Mouse (Mus musculus): ENCODE measurements at regions not wholly inside any gene's neighbourhood (a gene's known extent, or its start where the extent isn't known, plus 50 kb on each side); places are given as distances from the start of the nearest gene placed in this dataset.

DNA sequence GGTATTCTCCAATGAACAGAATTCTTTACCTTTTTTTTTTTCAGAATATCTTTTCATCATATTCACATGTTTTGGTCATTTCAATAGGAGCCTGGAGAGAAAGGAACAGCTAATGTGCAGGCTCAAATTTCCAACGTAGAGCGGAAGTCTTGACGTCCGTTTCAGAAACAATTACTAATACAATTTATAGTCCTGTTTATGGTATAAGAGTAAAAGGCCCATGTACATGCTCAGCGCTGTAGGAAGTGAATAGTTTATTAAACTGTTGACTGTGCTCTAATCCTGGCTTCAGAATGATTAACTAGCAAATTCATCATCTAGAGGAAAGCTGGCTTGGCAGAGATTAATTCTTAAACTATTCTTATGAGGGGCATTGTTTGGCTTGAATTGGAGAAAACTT, 142.1 kb downstream of the Pik3r1 start:
- DNase-seq (ENCODE audit: low spot score) (no peak), ATAC-seq (no peak)
- no peak overlapping the region for H3K27ac ChIP-seq
- H3K9ac ChIP-seq (replicated peaks; ENCODE audit: low read length) = no peak overlapping the region
- H3K4me2 ChIP-seq (ENCODE audit: low read depth, low read length) = no peak overlapping the region
- H3K4me3 ChIP-seq (ENCODE audit: low read length) = no peak overlapping the region
- no peaks in the 10 kb centered on the region for H3K4me1 ChIP-seq (ENCODE audit: insufficient read depth, low read length)
- 81% methylated on average over 5 of the region's 5 CpGs for WGBS
- no peak for TF ChIP-seq CTCF (IDR thresholded peaks at IDR 0.05; ENCODE audit: low read depth)
- no peaks in the 10 kb centered on the region for H3K27me3 ChIP-seq (ENCODE audit: insufficient read depth, low read length)
- no peaks in the 10 kb centered on the region for H3K36me3 ChIP-seq (ENCODE audit: insufficient read depth, low read length)
- H3K9me3 ChIP-seq (ENCODE audit: low read length) = no peaks in the 10 kb centered on the region

DNA sequence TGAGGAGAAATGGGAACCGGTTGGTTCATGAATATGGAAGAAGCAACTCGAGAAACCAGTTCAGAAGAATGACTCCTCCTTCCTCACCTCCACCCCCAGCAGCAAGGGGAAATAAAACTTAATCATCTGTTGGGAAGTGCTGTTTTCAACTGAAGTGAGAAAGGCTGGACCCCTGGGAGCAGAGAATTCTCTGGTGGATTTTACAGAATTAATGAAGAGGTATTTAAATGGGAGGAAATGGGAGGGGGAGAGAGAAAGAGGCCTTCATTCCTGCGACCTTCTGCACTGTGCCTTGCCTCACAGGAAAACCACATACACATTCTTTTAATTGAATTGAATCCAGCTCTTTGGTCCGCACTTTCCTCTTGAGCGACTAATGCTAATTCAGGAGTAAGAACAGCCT, 143.8 kb downstream of the Pik3r1 start:
- H3K9me3 ChIP-seq (ENCODE audit: low read length) = no peaks in the 10 kb centered on the region
- H3K4me2 ChIP-seq (ENCODE audit: low read depth, low read length) = no peak overlapping the region
- no peak for TF ChIP-seq CTCF (IDR thresholded peaks at IDR 0.05; ENCODE audit: low read depth)
- no peaks in the 10 kb centered on the region for H3K4me1 ChIP-seq (ENCODE audit: insufficient read depth, low read length)
- ATAC-seq (no peak), DNase-seq (ENCODE audit: low spot score) (peak; percentile 29)
- H3K9ac ChIP-seq (replicated peaks; ENCODE audit: low read length) = no peak overlapping the region
- H3K4me3 ChIP-seq (ENCODE audit: low read length) = no peak overlapping the region
- H3K27me3 ChIP-seq (ENCODE audit: insufficient read depth, low read length) = no peaks in the 10 kb centered on the region
- no peaks in the 10 kb centered on the region for H3K36me3 ChIP-seq (ENCODE audit: insufficient read depth, low read length)
- 29% methylated on average over 5 of the region's 5 CpGs for WGBS
- H3K27ac ChIP-seq = no peak overlapping the region

DNA sequence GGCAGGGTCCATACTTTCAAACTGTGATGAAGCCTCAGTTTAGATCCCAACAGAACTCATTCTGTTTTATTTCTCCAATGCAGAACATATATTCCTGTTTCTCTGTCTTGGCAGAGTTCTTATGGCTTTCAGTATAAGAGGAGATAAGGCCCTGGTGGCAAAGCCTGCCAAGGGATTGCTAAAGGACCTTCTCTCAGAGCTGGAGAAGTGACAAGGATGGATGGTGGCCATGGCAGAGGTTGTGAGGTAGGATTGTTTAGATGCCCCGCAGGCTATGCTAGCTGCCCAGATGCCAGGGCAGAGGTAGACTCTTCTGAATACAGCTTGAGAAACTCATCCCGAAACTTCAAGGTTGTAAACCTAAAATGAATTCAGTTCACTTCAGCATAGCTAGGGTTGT, 145.4 kb downstream of the Pik3r1 start:
- WGBS = 98% methylated on average over 2 of the region's 2 CpGs
- DNase-seq (ENCODE audit: low spot score) (no peak), ATAC-seq (no peak)
- TF ChIP-seq CTCF (IDR thresholded peaks at IDR 0.05; ENCODE audit: low read depth) = no peak
- Histone ChIP-seq H3K4me1 (ENCODE audit: insufficient read depth, low read length) (no peaks in the 10 kb centered on the region), H3K9me3 (ENCODE audit: low read length) (no peaks in the 10 kb centered on the region), H3K9ac (replicated peaks; ENCODE audit: low read length) (no peak overlapping the region), H3K4me3 (ENCODE audit: low read length) (no peak overlapping the region), H3K27ac (no peak overlapping the region), H3K4me2 (ENCODE audit: low read depth, low read length) (no peak overlapping the region), H3K36me3 (ENCODE audit: insufficient read depth, low read length) (no peaks in the 10 kb centered on the region), H3K27me3 (ENCODE audit: insufficient read depth, low read length) (no peaks in the 10 kb centered on the region)

DNA sequence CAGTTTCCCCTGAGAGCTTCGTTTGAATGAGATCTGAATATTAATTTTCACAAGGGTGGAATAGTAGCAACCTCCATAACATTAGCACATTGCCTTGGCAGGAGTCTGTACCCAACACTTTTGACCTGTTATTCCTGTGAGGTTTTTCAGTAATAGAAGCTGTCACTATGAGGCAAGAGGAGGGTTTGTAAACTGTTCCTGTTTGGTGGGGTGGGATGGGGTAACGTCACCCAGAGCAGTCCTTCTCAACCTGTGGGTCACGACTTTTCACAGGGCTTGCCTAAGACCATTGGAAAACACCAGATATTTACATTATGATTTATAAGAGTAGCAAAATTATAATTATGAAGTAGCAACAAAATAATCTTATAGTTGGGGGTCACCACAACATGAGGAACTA, 147.4 kb downstream of the Pik3r1 start:
- Histone ChIP-seq H3K36me3 (ENCODE audit: insufficient read depth, low read length) (no peaks in the 10 kb centered on the region), H3K4me2 (ENCODE audit: low read depth, low read length) (no peak overlapping the region), H3K4me1 (ENCODE audit: insufficient read depth, low read length) (no peaks in the 10 kb centered on the region), H3K4me3 (ENCODE audit: low read length) (no peak overlapping the region), H3K9me3 (ENCODE audit: low read length) (no peaks in the 10 kb centered on the region), H3K27me3 (ENCODE audit: insufficient read depth, low read length) (no peaks in the 10 kb centered on the region), H3K27ac (no peak overlapping the region), H3K9ac (replicated peaks; ENCODE audit: low read length) (no peak overlapping the region)
- DNase-seq (ENCODE audit: low spot score) (no peak), ATAC-seq (no peak)
- no peak for TF ChIP-seq CTCF (IDR thresholded peaks at IDR 0.05; ENCODE audit: low read depth)
- WGBS = 76% methylated on average over 3 of the region's 3 CpGs

DNA sequence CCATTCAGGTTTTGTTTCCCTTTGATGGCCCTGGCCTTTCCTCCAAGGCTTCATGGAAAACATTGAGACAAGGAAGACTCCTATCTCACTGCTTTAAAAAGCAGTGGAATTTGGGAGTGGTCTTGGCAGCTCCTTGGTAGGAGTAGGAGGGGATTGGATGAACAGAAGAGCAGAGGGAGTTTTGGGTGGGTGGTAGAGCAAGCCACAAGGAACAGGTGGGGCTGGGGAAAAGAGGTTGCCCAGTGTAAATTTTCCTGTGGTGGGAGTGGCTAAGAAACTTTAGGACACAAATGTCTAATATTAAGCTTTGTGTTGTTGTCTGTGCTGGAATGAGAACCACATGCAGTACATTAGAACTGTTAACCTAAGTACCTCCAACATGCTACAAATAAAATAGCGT, 148.9 kb downstream of the Pik3r1 start:
- Histone ChIP-seq H3K9me3 (ENCODE audit: low read length) (no peaks in the 10 kb centered on the region), H3K27ac (no peak overlapping the region), H3K27me3 (ENCODE audit: insufficient read depth, low read length) (no peaks in the 10 kb centered on the region), H3K4me2 (ENCODE audit: low read depth, low read length) (no peak overlapping the region), H3K4me3 (ENCODE audit: low read length) (no peak overlapping the region), H3K9ac (replicated peaks; ENCODE audit: low read length) (no peak overlapping the region), H3K36me3 (ENCODE audit: insufficient read depth, low read length) (no peaks in the 10 kb centered on the region), H3K4me1 (ENCODE audit: insufficient read depth, low read length) (no peaks in the 10 kb centered on the region)
- 96% methylated on average over 1 of the region's 1 CpGs for WGBS
- DNase-seq (ENCODE audit: low spot score) (no peak), ATAC-seq (no peak)
- no peak for TF ChIP-seq CTCF (IDR thresholded peaks at IDR 0.05; ENCODE audit: low read depth)

DNA sequence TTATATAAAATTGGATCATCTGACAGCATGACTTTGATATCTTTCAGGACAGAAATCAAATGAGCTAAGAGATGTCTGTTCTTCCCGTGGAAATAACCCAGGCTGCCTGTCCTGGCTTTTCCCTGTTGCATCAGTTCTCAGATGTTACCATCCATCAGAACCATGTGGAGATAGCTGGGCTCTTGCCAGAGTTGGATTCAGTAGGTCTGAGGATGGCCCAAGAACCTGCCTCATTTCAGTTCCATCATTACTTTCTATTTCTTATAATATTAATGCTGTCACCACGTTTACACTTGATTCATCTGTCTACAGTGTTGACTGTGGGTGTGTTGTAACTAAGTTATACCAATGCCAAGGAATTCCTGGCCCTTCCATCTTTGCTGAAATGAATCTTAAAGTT, 155.2 kb downstream of the Pik3r1 start:
- Histone ChIP-seq H3K27ac (no peak overlapping the region), H3K9ac (replicated peaks; ENCODE audit: low read length) (no peak overlapping the region), H3K4me1 (ENCODE audit: insufficient read depth, low read length) (no peaks in the 10 kb centered on the region), H3K36me3 (ENCODE audit: insufficient read depth, low read length) (no peaks in the 10 kb centered on the region), H3K4me3 (ENCODE audit: low read length) (no peak overlapping the region), H3K9me3 (ENCODE audit: low read length) (no peaks in the 10 kb centered on the region), H3K27me3 (ENCODE audit: insufficient read depth, low read length) (no peaks in the 10 kb centered on the region), H3K4me2 (ENCODE audit: low read depth, low read length) (no peak overlapping the region)
- DNase-seq (ENCODE audit: low spot score) (no peak), ATAC-seq (no peak)
- WGBS = 81% methylated on average over 2 of the region's 2 CpGs
- no peak for TF ChIP-seq CTCF (IDR thresholded peaks at IDR 0.05; ENCODE audit: low read depth)

DNA sequence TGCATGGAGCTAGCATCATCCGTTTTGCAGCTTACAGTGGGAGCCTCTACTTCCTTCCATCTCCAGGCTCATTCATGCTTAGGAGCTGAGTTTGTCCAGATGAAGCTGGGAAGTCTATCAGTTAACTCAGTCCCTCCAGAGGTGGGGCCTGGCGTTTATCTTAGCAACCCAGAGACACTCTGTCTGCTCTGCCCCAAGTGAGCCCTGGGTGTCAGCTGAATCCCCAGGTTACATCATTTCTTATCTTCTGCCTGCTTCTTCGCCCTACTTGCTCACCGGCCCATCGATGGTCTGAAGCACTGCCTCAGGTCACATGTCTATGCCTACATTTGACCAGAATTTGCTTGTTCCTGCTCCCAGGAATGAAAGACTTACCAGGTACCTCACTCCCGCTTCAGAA, 156.3 kb downstream of the Pik3r1 start:
- Histone ChIP-seq H3K27ac (no peak overlapping the region), H3K36me3 (ENCODE audit: insufficient read depth, low read length) (no peaks in the 10 kb centered on the region), H3K4me2 (ENCODE audit: low read depth, low read length) (no peak overlapping the region), H3K4me3 (ENCODE audit: low read length) (no peak overlapping the region), H3K4me1 (ENCODE audit: insufficient read depth, low read length) (no peaks in the 10 kb centered on the region), H3K27me3 (ENCODE audit: insufficient read depth, low read length) (no peaks in the 10 kb centered on the region), H3K9ac (replicated peaks; ENCODE audit: low read length) (no peak overlapping the region), H3K9me3 (ENCODE audit: low read length) (no peaks in the 10 kb centered on the region)
- DNase-seq (ENCODE audit: low spot score) = no peak
- no peak for ATAC-seq
- WGBS = 94% methylated on average over 6 of the region's 6 CpGs
- no peak for TF ChIP-seq CTCF (IDR thresholded peaks at IDR 0.05; ENCODE audit: low read depth)

Data from hindbrain, postnatal 0 days (tissue).